ENCODE assay signal across 20 mouse cellular contexts in the genomic region with DNA sequence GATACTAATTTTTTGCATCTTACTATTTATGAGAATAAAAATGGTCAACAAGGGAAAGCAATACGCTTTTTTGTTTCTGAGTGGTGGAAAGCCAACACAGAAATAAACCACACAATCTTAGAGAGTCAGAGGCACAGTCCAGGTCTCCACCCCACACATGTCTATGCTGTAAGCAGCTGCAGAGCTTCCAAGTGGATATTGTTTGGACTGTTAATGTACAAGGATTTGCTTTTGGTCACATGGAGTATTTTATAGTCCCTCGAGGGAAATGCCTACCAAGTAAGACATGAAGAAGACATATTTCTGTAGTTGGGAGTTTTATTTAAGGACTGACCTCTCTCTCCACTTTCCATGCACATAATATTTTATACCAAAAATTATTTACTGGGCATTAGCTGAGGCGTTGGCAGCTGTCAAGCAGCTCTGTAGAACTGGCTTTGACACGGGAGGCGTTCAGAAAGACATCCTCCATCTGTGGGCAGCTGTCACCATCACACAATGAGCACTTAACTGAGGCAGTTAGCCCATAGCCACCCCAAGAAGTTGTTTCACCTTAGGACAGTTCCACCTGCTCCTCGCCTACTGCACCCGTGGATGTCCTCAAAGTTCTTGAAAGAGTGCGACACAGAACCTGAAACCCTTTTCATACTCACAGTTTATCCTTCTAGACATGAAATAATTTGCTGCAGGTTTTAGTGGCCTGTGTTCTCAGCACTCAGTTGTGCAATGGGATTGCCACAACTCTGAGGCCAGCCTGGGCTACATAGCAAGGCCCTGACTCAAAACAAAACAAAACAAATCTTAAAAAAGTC. TPM values are rescaled to one million over a fixed set of nuclear protein-coding genes. Genes with fewer than 3 reads are reported as not detected.
DNase-seq lines count a peak whose midpoint lies in the region; ATAC-seq and TF ChIP-seq lines count a peak whose summit lies in the region.
"Had no signal": no experiment of that assay in that cellular context is flagged by ENCODE, and none has a peak within 500 bp of the region (broad histone marks: within the 10 kb centered on the region; RNA-seq: fewer than 3 reads in every experiment).

No protein-coding gene starts in this region.

- no peaks in the 10 kb centered on the region; the same call in 1 of the 2 replicates for H3K4me1 ChIP-seq in embryonic facial prominence, embryonic 14.5 days (ENCODE audit: control insufficient read depth, insufficient read depth, low read length)
- H3K4me1 ChIP-seq in embryonic facial prominence, embryonic 10.5 days, result peaks cover 21% of the 10 kb centered on the region
- H3K4me1 ChIP-seq in stomach, embryonic 16.5 days (ENCODE audit: control insufficient read depth, insufficient read depth, low read length), result peaks cover 6% of the 10 kb centered on the region
- no peaks in the 10 kb centered on the region for H3K4me1 ChIP-seq in stomach, postnatal 0 days (replicated peaks; ENCODE audit: control insufficient read depth, insufficient read depth)
- peaks cover 55% of the 10 kb centered on the region for H3K4me1 ChIP-seq in liver, embryonic 12.5 days
- no peaks in the 10 kb centered on the region for H3K4me1 ChIP-seq in intestine, postnatal 0 days (replicated peaks; ENCODE audit: control insufficient read depth, insufficient read depth, low read length)
- H3K4me1 ChIP-seq: midbrain, embryonic 15.5 days; neural tube, embryonic 15.5 days had no signal

- no peak overlapping the region for H3K9ac ChIP-seq in embryonic facial prominence, embryonic 14.5 days (ENCODE audit: low read depth, low read length)
- no peak overlapping the region for H3K9ac ChIP-seq in stomach, embryonic 16.5 days (ENCODE audit: low read length)
- no peak overlapping the region for H3K9ac ChIP-seq in stomach, postnatal 0 days (ENCODE audit: low read length)
- peak overlapping the region; percentile 43; the same call in 1 of the 2 replicates for H3K9ac ChIP-seq in liver, embryonic 12.5 days
- no peak overlapping the region for H3K9ac ChIP-seq in intestine, postnatal 0 days (ENCODE audit: low read depth, low read length)
- H3K9ac ChIP-seq: forebrain, postnatal 0 days; midbrain, embryonic 15.5 days; neural tube, embryonic 15.5 days had no signal

- peak; percentile 50 for DNase-seq in embryonic facial prominence, embryonic 14.5 days (ENCODE audit: low spot score)
- DNase-seq in embryonic facial prominence, embryonic 10.5 days (ENCODE audit: low spot score), result no peak
- no peak for DNase-seq in stomach, postnatal 0 days (ENCODE audit: low spot score)
- no peak for DNase-seq in testis, postnatal 14 days (ENCODE audit: low spot score)
- DNase-seq: adrenal gland, postnatal 14 days; cerebellum, adult 18-20 months; forebrain, postnatal 0 days; heart, adult 18-20 months; kidney, adult 9 months; kidney, postnatal 36 days; lung, postnatal 10 days; right cerebral cortex, postnatal 14 days; spleen, adult 18-20 months had no signal

- peaks cover 35% of the 10 kb centered on the region for H3K36me3 ChIP-seq in embryonic facial prominence, embryonic 14.5 days (ENCODE audit: control insufficient read depth, insufficient read depth, low read length)
- H3K36me3 ChIP-seq in embryonic facial prominence, embryonic 10.5 days (replicated peaks), result peaks cover 71% of the 10 kb centered on the region
- peaks cover 18% of the 10 kb centered on the region for H3K36me3 ChIP-seq in stomach, embryonic 16.5 days (ENCODE audit: control insufficient read depth, insufficient read depth, low read length)
- H3K36me3 ChIP-seq in stomach, postnatal 0 days (ENCODE audit: control insufficient read depth, insufficient read depth, low read length), result peaks cover 3% of the 10 kb centered on the region
- peaks cover 69% of the 10 kb centered on the region for H3K36me3 ChIP-seq in liver, embryonic 12.5 days
- H3K36me3 ChIP-seq in myocyte (ENCODE audit: control insufficient read depth, insufficient read depth), result peaks cover 42% of the 10 kb centered on the region
- peaks cover 32% of the 10 kb centered on the region for H3K36me3 ChIP-seq in intestine, postnatal 0 days (ENCODE audit: control insufficient read depth, insufficient read depth)
- H3K36me3 ChIP-seq: midbrain, embryonic 15.5 days had no signal

- TF ChIP-seq EP300 in stomach, postnatal 0 days (optimal IDR thresholded peaks at IDR 0.05), result no peak

- H3K79me2 ChIP-seq in myocyte (ENCODE audit: control insufficient read depth, insufficient read depth), result peaks cover 8% of the 10 kb centered on the region

- H3K4me2 ChIP-seq in embryonic facial prominence, embryonic 14.5 days (ENCODE audit: low read depth, low read length), result no peak overlapping the region
- no peak overlapping the region for H3K4me2 ChIP-seq in stomach, embryonic 16.5 days (ENCODE audit: low read depth, low read length)
- no peak overlapping the region for H3K4me2 ChIP-seq in stomach, postnatal 0 days (replicated peaks; ENCODE audit: low read depth)
- H3K4me2 ChIP-seq in liver, embryonic 12.5 days, result peak overlapping the region; percentile 57
- H3K4me2 ChIP-seq in myocyte (ENCODE audit: low read depth), result peak overlapping the region; percentile 0
- no peak overlapping the region for H3K4me2 ChIP-seq in intestine, postnatal 0 days (replicated peaks; ENCODE audit: low read depth)
- H3K4me2 ChIP-seq: midbrain, embryonic 15.5 days; neural tube, embryonic 15.5 days had no signal

- 84% methylated on average over 8 of the region's 8 CpGs for WGBS in embryonic facial prominence, embryonic 14.5 days
- 90% methylated on average over 8 of the region's 8 CpGs for WGBS in embryonic facial prominence, embryonic 10.5 days
- WGBS in stomach, embryonic 16.5 days, result 71% methylated on average over 8 of the region's 8 CpGs
- 62% methylated on average over 8 of the region's 8 CpGs for WGBS in stomach, postnatal 0 days
- 56% methylated on average over 8 of the region's 8 CpGs for WGBS in liver, embryonic 12.5 days (ENCODE audit: insufficient replicate concordance)
- WGBS in intestine, postnatal 0 days, result 87% methylated on average over 8 of the region's 8 CpGs

- no peak for TF ChIP-seq POLR2A in myocyte (IDR thresholded peaks at IDR 0.05; ENCODE audit: insufficient read length, low read depth)

- no peaks in the 10 kb centered on the region for H3K27me3 ChIP-seq in embryonic facial prominence, embryonic 14.5 days (replicated peaks; ENCODE audit: control insufficient read depth, insufficient read depth, low read length)
- no peaks in the 10 kb centered on the region for H3K27me3 ChIP-seq in embryonic facial prominence, embryonic 10.5 days (replicated peaks; ENCODE audit: low read depth, poor library complexity, severe bottlenecking)
- no peaks in the 10 kb centered on the region for H3K27me3 ChIP-seq in stomach, embryonic 16.5 days (ENCODE audit: control insufficient read depth, insufficient read depth, low read length)
- no peaks in the 10 kb centered on the region for H3K27me3 ChIP-seq in stomach, postnatal 0 days (ENCODE audit: control insufficient read depth, insufficient read depth, low read length)
- H3K27me3 ChIP-seq in liver, embryonic 12.5 days (replicated peaks), result no peaks in the 10 kb centered on the region
- no peaks in the 10 kb centered on the region for H3K27me3 ChIP-seq in myocyte (ENCODE audit: control insufficient read depth, insufficient read depth, insufficient read length)
- H3K27me3 ChIP-seq in intestine, postnatal 0 days (replicated peaks; ENCODE audit: control insufficient read depth, insufficient read depth, low read length), result no peaks in the 10 kb centered on the region
- H3K27me3 ChIP-seq: midbrain, embryonic 15.5 days; neural tube, embryonic 15.5 days had no signal

- H3K27ac ChIP-seq in embryonic facial prominence, embryonic 14.5 days (replicated peaks; ENCODE audit: low read depth, low read length), result no peak overlapping the region
- no peak overlapping the region for H3K27ac ChIP-seq in embryonic facial prominence, embryonic 10.5 days (replicated peaks)
- H3K27ac ChIP-seq in stomach, embryonic 16.5 days (ENCODE audit: low read length), result peak overlapping the region; percentile 25; the same call in 1 of the 2 replicates
- no peak overlapping the region for H3K27ac ChIP-seq in stomach, postnatal 0 days (replicated peaks)
- peak overlapping the region; percentile 80 for H3K27ac ChIP-seq in liver, embryonic 12.5 days
- H3K27ac ChIP-seq in intestine, postnatal 0 days (ENCODE audit: low read depth, low read length), result no peak overlapping the region
- H3K27ac ChIP-seq: forebrain, embryonic 10.5 days; midbrain, embryonic 15.5 days; neural tube, embryonic 15.5 days had no signal

- H3ac ChIP-seq in myocyte (ENCODE audit: control insufficient read depth, insufficient read length), result no peak overlapping the region

- no peak for TF ChIP-seq CTCF in stomach, postnatal 0 days (IDR thresholded peaks at IDR 0.05; ENCODE audit: low read depth)
- TF ChIP-seq CTCF in intestine, postnatal 0 days (IDR thresholded peaks at IDR 0.05; ENCODE audit: low read depth), result no peak

- ATAC-seq in embryonic facial prominence, embryonic 14.5 days (ENCODE audit: low read depth), result peak; percentile 72; the same call in 1 of the 2 replicates
- ATAC-seq in stomach, embryonic 16.5 days (ENCODE audit: insufficient read depth, low FRiP score), result peak; percentile 56; the same call in 1 of the 2 replicates
- no peak for ATAC-seq in stomach, postnatal 0 days (ENCODE audit: low FRiP score, low TSS enrichment)
- peak; percentile 34 for ATAC-seq in liver, embryonic 12.5 days
- ATAC-seq in intestine, postnatal 0 days, result no peak
- ATAC-seq: forebrain, postnatal 0 days; midbrain, embryonic 15.5 days had no signal

- no peaks in the 10 kb centered on the region for H3K9me3 ChIP-seq in embryonic facial prominence, embryonic 14.5 days (ENCODE audit: control insufficient read depth, low read length)
- H3K9me3 ChIP-seq in embryonic facial prominence, embryonic 10.5 days, result no peaks in the 10 kb centered on the region
- H3K9me3 ChIP-seq in stomach, embryonic 16.5 days (replicated peaks; ENCODE audit: control insufficient read depth, low read length), result no peaks in the 10 kb centered on the region
- H3K9me3 ChIP-seq in stomach, postnatal 0 days (ENCODE audit: control insufficient read depth, low read length), result no peaks in the 10 kb centered on the region
- H3K9me3 ChIP-seq in liver, embryonic 12.5 days (replicated peaks), result no peaks in the 10 kb centered on the region
- H3K9me3 ChIP-seq in intestine, postnatal 0 days (ENCODE audit: control insufficient read depth), result no peaks in the 10 kb centered on the region
- H3K9me3 ChIP-seq: forebrain, embryonic 10.5 days; midbrain, embryonic 15.5 days; neural tube, embryonic 15.5 days had no signal

- no peak overlapping the region for H3K4me3 ChIP-seq in embryonic facial prominence, embryonic 14.5 days (ENCODE audit: low read depth, low read length)
- H3K4me3 ChIP-seq in embryonic facial prominence, embryonic 10.5 days, result no peak overlapping the region
- no peak overlapping the region for H3K4me3 ChIP-seq in stomach, embryonic 16.5 days (replicated peaks; ENCODE audit: low read length)
- H3K4me3 ChIP-seq in stomach, postnatal 0 days (ENCODE audit: low read depth, low read length), result no peak overlapping the region
- no peak overlapping the region for H3K4me3 ChIP-seq in liver, embryonic 12.5 days
- H3K4me3 ChIP-seq in myocyte, result no peak overlapping the region
- no peak overlapping the region for H3K4me3 ChIP-seq in intestine, postnatal 0 days (ENCODE audit: low read depth, low read length)
- H3K4me3 ChIP-seq: forebrain, embryonic 10.5 days; midbrain, embryonic 15.5 days; neural tube, embryonic 15.5 days had no signal

RNA-seq across cellular contexts. Expression of gene Tmem123, which starts 26.1 kb away (rescaled TPM):
- 129 and 130 TPM in 2 replicates for polyA plus RNA-seq in embryonic facial prominence, embryonic 14.5 days (2014; fragmentation: Nextera tagmentation; extraction: Ambion mirVana)
- polyA plus RNA-seq in embryonic facial prominence, embryonic 10.5 days (2016; fragmentation: Nextera tagmentation; extraction: Ambion mirVana), result 100 and 110 TPM in 2 replicates
- polyA plus RNA-seq in stomach, embryonic 16.5 days (2015; fragmentation: Nextera tagmentation; extraction: Ambion mirVana), result 139 and 150 TPM in 2 replicates
- 117 and 121 TPM in 2 replicates for polyA plus RNA-seq in stomach, postnatal 0 days (2015; fragmentation: Nextera tagmentation; extraction: Ambion mirVana)
- polyA plus RNA-seq in liver, embryonic 12.5 days (2016; fragmentation: Nextera tagmentation; extraction: Ambion mirVana), result 59.4 and 60.3 TPM in 2 replicates
- 60.9 TPM for polyA plus RNA-seq in myocyte (2012; fragmentation: generic; extraction: Trizol)
- 32.8 and 36.5 TPM in 2 replicates for polyA plus RNA-seq in intestine, postnatal 0 days (2015; fragmentation: Nextera tagmentation; extraction: Ambion mirVana)

RNA-seq across cellular contexts. Expression of gene Birc2, which starts 46.9 kb away (rescaled TPM):
- polyA plus RNA-seq in embryonic facial prominence, embryonic 14.5 days (2014; fragmentation: Nextera tagmentation; extraction: Ambion mirVana), result 40.7 and 41.3 TPM in 2 replicates
- 30.3 and 35.9 TPM in 2 replicates for polyA plus RNA-seq in embryonic facial prominence, embryonic 10.5 days (2016; fragmentation: Nextera tagmentation; extraction: Ambion mirVana)
- polyA plus RNA-seq in stomach, embryonic 16.5 days (2015; fragmentation: Nextera tagmentation; extraction: Ambion mirVana), result 34.1 and 40.0 TPM in 2 replicates
- polyA plus RNA-seq in stomach, postnatal 0 days (2015; fragmentation: Nextera tagmentation; extraction: Ambion mirVana), result 17.2 and 20.0 TPM in 2 replicates
- polyA plus RNA-seq in liver, embryonic 12.5 days (2016; fragmentation: Nextera tagmentation; extraction: Ambion mirVana), result 15.0 and 15.6 TPM in 2 replicates
- 6.3 TPM for polyA plus RNA-seq in myocyte (2012; fragmentation: generic; extraction: Trizol)
- polyA plus RNA-seq in intestine, postnatal 0 days (2015; fragmentation: Nextera tagmentation; extraction: Ambion mirVana), result 18.4 and 18.5 TPM in 2 replicates

Comparison
In these comparisons a context has a peak if more than half of its experiments do, and no peak if none do; other contexts are left out.
1. ATAC-seq: peak in embryonic facial prominence, embryonic 14.5 days (single experiment), stomach, embryonic 16.5 days (single experiment) and liver, embryonic 12.5 days (single experiment); none in stomach, postnatal 0 days (single experiment) and intestine, postnatal 0 days (single experiment).
2. H3K27ac ChIP-seq: peak in stomach, embryonic 16.5 days (single experiment) and liver, embryonic 12.5 days (single experiment); none in embryonic facial prominence, embryonic 14.5 days (single experiment), embryonic facial prominence, embryonic 10.5 days (single experiment), stomach, postnatal 0 days (single experiment) and intestine, postnatal 0 days (single experiment).
3. H3K4me2 ChIP-seq: peak in liver, embryonic 12.5 days (single experiment) and myocyte (single experiment); none in embryonic facial prominence, embryonic 14.5 days (single experiment), stomach, embryonic 16.5 days (single experiment), stomach, postnatal 0 days (single experiment) and intestine, postnatal 0 days (single experiment).